Mouse (Mus musculus) bone marrow, adult 2 months (tissue): ENCODE data around the gene Lce1b.

Experiments
- CTCF ChIP-seq: fragments of 200-500 bp; IDR thresholded peaks from 2 replicates; pipeline ENCODE4 v1.5.1; 2011; ENCODE audit warnings: low read length, control low read depth; ENCODE audit not compliant: control insufficient read depth, insufficient read depth
- POLR2A ChIP-seq: fragments of 200-500 bp; IDR thresholded peaks from 2 replicates; pipeline ENCODE4 v1.6.1; 2011; ENCODE audit warnings: low read depth, mild to moderate bottlenecking, control low read depth, low read length, borderline replicate concordance; ENCODE audit not compliant: control insufficient read depth

DNA sequence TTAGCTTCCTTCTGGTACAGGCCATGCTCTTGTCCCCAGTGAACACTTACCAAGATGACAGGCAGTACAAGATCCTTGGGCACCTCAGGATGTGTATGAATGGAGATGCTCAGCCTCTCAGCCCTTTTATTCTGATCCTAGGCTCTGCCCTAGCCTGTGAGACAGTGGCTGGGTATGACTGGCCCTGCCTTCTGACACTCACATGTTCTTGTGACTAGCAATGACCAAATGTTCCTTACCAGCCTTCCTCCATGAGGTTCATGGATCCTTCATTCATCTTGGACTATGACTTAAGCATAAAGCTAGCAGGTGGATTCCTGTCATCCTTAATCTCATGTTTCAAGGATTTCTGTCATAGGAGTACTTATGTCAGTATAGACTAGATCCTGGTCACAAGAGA is 13.5 kb upstream of the Lce1b start, which contains the start of gene Lce1a2:
- TF ChIP-seq CTCF (no peak), POLR2A (no peak)
